Mouse (Mus musculus) hindbrain, postnatal 0 days (tissue): ENCODE measurements around the gene Olfr799. TPM values are rescaled to one million over a fixed set of nuclear protein-coding genes. Genes with fewer than 3 reads are reported as not detected.

Experiments used
- ATAC-seq: fragments of 200-750 bp; cut with Nextera tagmentation; 2 replicates; pipeline ENCODE4 v1.8.0; 2017; ENCODE audit warnings: mild to moderate bottlenecking, moderate TSS enrichment, moderate library complexity
- DNase-seq: peaks from one replicate; pipeline ENCODE4 v3.0.0-alpha.2; 2015; ENCODE audit warnings: low spot score
- H3K27ac ChIP-seq: fragments of 300-500 bp; sonication (generic); 2 replicates; pipeline ENCODE4 v1.5.1; 2014; ENCODE audit warnings: mild to moderate bottlenecking
- H3K27me3 ChIP-seq: fragments of 300-500 bp; sonication (generic); 2 replicates; pipeline ENCODE4 v1.6.1; 2014; ENCODE audit warnings: low read length, mixed read lengths; ENCODE audit not compliant: insufficient read depth
- H3K36me3 ChIP-seq: fragments of 300-500 bp; sonication (generic); 2 replicates; pipeline ENCODE4 v1.6.1; 2014; ENCODE audit warnings: low read length, mixed read lengths; ENCODE audit not compliant: insufficient read depth
- H3K4me1 ChIP-seq: fragments of 300-500 bp; sonication (generic); 2 replicates; pipeline ENCODE4 v1.6.1; 2014; ENCODE audit warnings: antibody characterized with exemption, low read length, mixed read lengths; ENCODE audit not compliant: insufficient read depth
- H3K4me2 ChIP-seq: fragments of 300-500 bp; sonication (generic); 2 replicates; pipeline ENCODE4 v1.6.1; 2014; ENCODE audit warnings: low read depth, mild to moderate bottlenecking, low read length, moderate library complexity, mixed read lengths
- H3K4me3 ChIP-seq: fragments of 300-500 bp; sonication (generic); 2 replicates; pipeline ENCODE4 v1.5.1; 2014; ENCODE audit warnings: low read length
- H3K9ac ChIP-seq: fragments of 300-500 bp; sonication (generic); replicated peaks from 2 replicates; pipeline ENCODE4 v1.6.1; 2014; ENCODE audit warnings: mild to moderate bottlenecking, low read length, moderate library complexity, mixed read lengths
- H3K9me3 ChIP-seq: fragments of 300-500 bp; sonication (generic); 2 replicates; pipeline ENCODE4 v1.6.1; 2016; ENCODE audit warnings: low read length, mixed read lengths
- CTCF ChIP-seq: IDR thresholded peaks from 2 replicates; pipeline ENCODE4 v1.5.1; 2016; ENCODE audit warnings: antibody characterized with exemption, control low read depth, low read depth
- WGBS: fragments of 180-500 bp; shearing (Covaris S2); extraction: QIAGEN DNeasy Blood & Tissue Kit; methylation state at CpG from one replicate; pipeline ENCODE4 v1.1.7; 2014; 5-methylcytosine and 5-hydroxymethylcytosine counted together
- polyA plus RNA-seq: library from polyadenylated mRNA; unstranded; fragments of >200 nt; fragmentation: Nextera tagmentation; extraction: Ambion mirVana; gene quantifications from 2 replicates; pipeline ENCODE4 v1.2.1, GENCODE M21; 2015
- total RNA-seq: library from RNA; depleted of rRNA; stranded (reverse); fragments of >200 nt; gene quantifications from 2 replicates; pipeline ENCODE4 v1.2.3, GENCODE M21; 2014; rRNA removed

The Olfr799 gene
- total RNA-seq = not detected in 2 replicates
- not detected in 2 replicates for polyA plus RNA-seq

DNA sequence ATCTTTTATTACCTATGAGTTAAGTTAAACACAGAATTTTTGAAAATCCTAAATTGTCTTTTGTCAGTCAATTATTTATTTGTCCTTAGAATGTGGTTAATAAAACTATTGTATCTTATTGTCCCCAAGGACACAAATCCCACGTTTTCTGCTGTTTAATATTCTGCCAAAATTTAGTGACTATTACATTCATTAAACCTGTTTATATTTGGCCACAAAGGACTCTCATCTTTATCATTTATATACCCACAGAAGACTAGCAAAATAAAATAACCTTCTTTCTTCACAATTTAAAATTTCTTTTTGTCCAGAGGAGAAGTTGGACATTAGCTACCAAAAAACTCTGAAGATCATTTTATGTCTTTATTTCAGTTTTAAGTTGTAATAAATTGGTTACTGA, at the start of gene Olfr799:
TSS of gene Olfr799 (plus strand) at position 301 of the 400 bp plus-strand sequence.
- H3K4me1 ChIP-seq = no peaks in the 10 kb centered on the region
- H3K9ac ChIP-seq = no peak within 1 kb of the TSS
- no peaks in the 10 kb centered on the region for H3K36me3 ChIP-seq
- no peaks in the 10 kb centered on the region for H3K9me3 ChIP-seq
- H3K27me3 ChIP-seq = no peaks in the 10 kb centered on the region
- no peak within 1 kb of the TSS for H3K27ac ChIP-seq
- no peak for DNase-seq
- no peak within 1 kb of the TSS for H3K4me3 ChIP-seq
- WGBS = 25% methylated on average over 1 of the region's 1 CpGs
- no peak within 1 kb of the TSS for H3K4me2 ChIP-seq
- ATAC-seq = no peak
- TF ChIP-seq CTCF = no peak

DNA sequence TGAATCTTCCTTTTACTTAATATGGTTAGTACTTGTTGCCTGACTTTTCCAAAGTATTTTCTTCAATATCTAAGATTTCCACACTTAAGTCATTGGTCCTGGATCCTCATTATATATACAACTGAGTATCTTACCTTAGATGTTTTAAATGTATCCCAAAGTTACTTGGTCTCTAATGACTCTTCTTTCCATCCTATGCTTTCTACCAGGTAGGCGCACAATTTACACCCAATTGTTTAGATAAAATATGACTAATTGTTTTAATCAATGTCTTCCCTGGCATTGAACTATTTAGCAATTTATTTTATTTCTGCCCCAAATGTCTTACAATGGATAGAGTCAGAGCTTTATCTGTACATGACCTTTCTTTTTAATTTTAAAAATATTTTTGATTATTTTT, 24.8 kb upstream of the Olfr799 start, which contains the start of gene Olfr796:
TSS of gene Olfr796 (minus strand) at position 101 of the 400 bp plus-strand sequence.
- ATAC-seq = no peak
- Histone ChIP-seq H3K9me3 (no peaks in the 10 kb centered on the region), H3K27ac (no peak within 1 kb of the TSS), H3K4me2 (no peak within 1 kb of the TSS), H3K27me3 (no peaks in the 10 kb centered on the region), H3K4me1 (no peaks in the 10 kb centered on the region), H3K9ac (no peak within 1 kb of the TSS), H3K36me3 (no peaks in the 10 kb centered on the region), H3K4me3 (no peak within 1 kb of the TSS)
- whole genome bisulfite sequencing = 95% methylated on average over 1 of the region's 1 CpGs
- no peak for DNase-seq
- TF ChIP-seq CTCF = no peak

DNA sequence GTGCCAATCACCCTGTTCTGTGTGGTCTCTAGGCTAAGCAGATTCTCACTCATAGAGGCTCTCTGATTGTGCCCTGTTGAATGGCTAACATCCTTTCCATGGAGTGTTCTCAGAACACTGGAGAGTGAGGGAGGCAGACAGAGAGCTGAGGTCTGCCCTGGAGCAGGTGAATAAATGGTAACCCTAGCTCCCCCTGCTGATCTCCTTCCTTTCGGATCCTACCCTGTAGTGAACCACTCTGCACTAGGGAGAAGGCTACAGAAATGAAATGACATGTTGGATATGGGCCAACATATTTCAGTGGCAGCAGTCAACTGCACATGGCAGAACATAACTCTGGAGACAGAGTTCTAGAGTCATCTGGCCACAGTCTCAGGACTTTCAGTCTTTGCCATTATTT, 15.6 kb upstream of the Olfr799 start:
- Histone ChIP-seq H3K4me3 (no peak overlapping the region), H3K36me3 (no peaks in the 10 kb centered on the region), H3K27ac (no peak overlapping the region), H3K9ac (no peak overlapping the region), H3K9me3 (no peaks in the 10 kb centered on the region), H3K27me3 (no peaks in the 10 kb centered on the region), H3K4me1 (no peaks in the 10 kb centered on the region; the same call in 1 of the 2 replicates), H3K4me2 (no peak overlapping the region)
- 5% methylated on average over 1 of the region's 1 CpGs for whole genome bisulfite sequencing
- DNase-seq (peak; percentile 10), ATAC-seq (0 out of 2 replicates have a peak, but pooled peaks have one; percentile 10)
- no peak for TF ChIP-seq CTCF

DNA sequence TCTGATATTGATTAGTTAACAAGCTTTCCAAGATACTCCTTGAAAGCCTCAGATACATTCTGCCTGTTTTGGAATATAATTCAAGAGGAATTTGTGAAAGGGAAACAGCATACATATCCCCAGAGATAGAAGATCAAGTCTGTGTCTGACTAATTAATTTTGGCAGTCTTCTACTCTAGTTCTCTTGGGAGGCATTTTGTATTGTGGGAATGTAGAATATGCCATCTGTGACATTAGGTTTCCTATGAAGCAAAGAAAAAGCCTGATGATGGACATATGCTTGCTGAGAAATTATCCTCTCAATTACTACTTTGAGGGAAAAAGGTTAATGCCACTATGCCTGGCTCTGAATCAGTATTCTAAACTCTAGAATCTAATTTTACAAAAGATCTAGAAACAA, 14.0 kb upstream of the Olfr799 start:
- no peak overlapping the region for H3K4me2 ChIP-seq
- no peak for ATAC-seq
- H3K4me1 ChIP-seq = no peaks in the 10 kb centered on the region; the same call in 1 of the 2 replicates
- no peak overlapping the region for H3K27ac ChIP-seq
- H3K9ac ChIP-seq = no peak overlapping the region
- DNase-seq = peak; percentile 35
- TF ChIP-seq CTCF = no peak
- H3K9me3 ChIP-seq = no peaks in the 10 kb centered on the region
- no peak overlapping the region for H3K4me3 ChIP-seq
- no peaks in the 10 kb centered on the region for H3K36me3 ChIP-seq
- H3K27me3 ChIP-seq = no peaks in the 10 kb centered on the region

DNA sequence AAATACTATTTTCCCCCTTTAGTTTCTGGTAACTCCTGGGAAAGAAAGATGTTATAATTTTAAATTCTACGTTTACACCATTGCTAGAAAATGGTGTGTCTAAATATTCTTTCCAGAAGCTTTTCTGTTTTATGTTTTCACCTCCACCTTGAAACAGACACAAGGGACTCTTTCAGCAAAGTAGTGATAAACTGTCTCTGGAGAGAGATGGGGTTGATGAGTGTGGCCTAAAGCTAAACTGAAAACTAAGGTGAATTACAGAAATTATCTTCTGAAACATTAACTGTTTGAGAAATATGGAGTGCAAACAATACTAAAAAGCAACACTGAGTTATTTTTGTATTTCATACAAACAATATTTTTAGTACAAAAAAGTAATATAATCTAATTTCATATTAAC, 9.4 kb upstream of the Olfr799 start, which contains the start of gene Olfr798:
TSS of gene Olfr798 (minus strand) at position 101 of the 400 bp plus-strand sequence.
- H3K36me3 ChIP-seq = no peaks in the 10 kb centered on the region
- no peak for TF ChIP-seq CTCF
- DNase-seq (no peak), ATAC-seq (no peak)
- no peaks in the 10 kb centered on the region for H3K27me3 ChIP-seq
- 76% methylated on average over 1 of the region's 1 CpGs for WGBS
- H3K9ac ChIP-seq = no peak within 1 kb of the TSS
- H3K27ac ChIP-seq = no peak within 1 kb of the TSS
- no peak within 1 kb of the TSS for H3K4me2 ChIP-seq
- no peak within 1 kb of the TSS for H3K4me3 ChIP-seq
- H3K9me3 ChIP-seq = no peaks in the 10 kb centered on the region
- no peaks in the 10 kb centered on the region for H3K4me1 ChIP-seq

DNA sequence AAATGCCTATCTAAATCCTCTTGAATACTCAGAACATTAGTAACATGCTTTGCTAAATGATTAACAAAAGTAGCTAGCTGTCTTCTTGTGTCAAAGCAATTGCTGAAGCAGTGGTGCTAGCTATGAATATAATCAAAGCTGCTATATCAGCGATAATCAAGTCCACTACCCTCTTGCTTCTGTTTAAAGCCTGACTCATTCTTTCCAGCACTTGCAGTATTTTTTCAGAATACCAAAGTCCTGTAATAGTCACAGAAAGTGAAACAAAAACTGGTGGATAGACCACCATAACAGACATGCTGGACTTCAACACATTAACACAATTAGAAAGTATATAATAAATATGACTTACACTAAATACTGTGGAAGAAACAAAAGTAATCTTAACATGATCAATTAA, 14.5 kb downstream of the Olfr799 start:
- no peaks in the 10 kb centered on the region for H3K4me1 ChIP-seq
- 90% methylated on average over 1 of the region's 1 CpGs for WGBS

DNA sequence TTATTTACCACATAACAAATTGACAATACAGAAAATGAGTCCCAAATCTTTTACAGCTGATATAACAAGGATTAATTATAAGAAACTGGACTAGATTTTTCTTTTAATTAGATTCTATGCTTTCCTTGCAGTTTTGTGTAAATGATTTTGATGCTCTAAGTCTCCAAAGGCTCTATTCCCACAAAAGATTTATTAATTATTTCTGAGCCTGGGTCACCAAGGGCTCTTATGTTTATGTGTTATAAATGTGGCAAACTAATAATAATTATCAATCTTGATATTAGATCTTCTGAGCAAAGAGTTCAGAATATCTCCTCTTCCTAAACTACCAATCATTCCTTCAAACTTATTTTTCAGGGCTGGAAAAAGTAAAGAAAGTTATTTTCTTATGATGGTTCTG, 20.1 kb downstream of the Olfr799 start, which contains the start of gene Olfr800:
TSS of gene Olfr800 (plus strand) at position 301 of the 400 bp plus-strand sequence.
- no peak within 1 kb of the TSS for H3K27ac ChIP-seq
- no peaks in the 10 kb centered on the region for H3K27me3 ChIP-seq
- no peak within 1 kb of the TSS for H3K4me2 ChIP-seq
- ATAC-seq (no peak), DNase-seq (no peak)
- TF ChIP-seq CTCF = no peak
- H3K4me3 ChIP-seq = no peak within 1 kb of the TSS
- no peaks in the 10 kb centered on the region for H3K9me3 ChIP-seq
- H3K4me1 ChIP-seq = no peaks in the 10 kb centered on the region
- no peak within 1 kb of the TSS for H3K9ac ChIP-seq
- no peaks in the 10 kb centered on the region for H3K36me3 ChIP-seq

More for the DNA sequence above, 14.5 kb downstream of the Olfr799 start:
- Histone ChIP-seq H3K4me2 (no peak overlapping the region), H3K27ac (no peak overlapping the region), H3K9ac (no peak overlapping the region), H3K9me3 (no peaks in the 10 kb centered on the region), H3K4me3 (no peak overlapping the region), H3K27me3 (no peaks in the 10 kb centered on the region), H3K36me3 (no peaks in the 10 kb centered on the region)
- DNase-seq (no peak), ATAC-seq (no peak)
- no peak for TF ChIP-seq CTCF
